Mouse (Mus musculus) midbrain, embryonic 10.5 days (tissue): ENCODE results near the gene 1700042G07Rik. TPM values are rescaled to one million over a fixed set of nuclear protein-coding genes. Genes with fewer than 3 reads are reported as not detected.
"Not testable (repeated sequence)": the region's sequence is repeated elsewhere in the genome, so short reads cannot be mapped to it uniquely, and the experiment has no call there.

Experiments
- DNase-seq: peaks from one replicate; pipeline ENCODE4 v3.0.0-alpha.2; 2017; ENCODE audit warnings: low spot score
- H3K27ac ChIP-seq: fragments of 300-500 bp; sonication (generic); replicated peaks from 2 replicates; pipeline ENCODE4 v1.5.1; 2016; ENCODE audit warnings: mild to moderate bottlenecking
- H3K27me3 ChIP-seq: fragments of 300-500 bp; sonication (generic); 2 replicates; pipeline ENCODE4 v1.6.1; 2016; ENCODE audit warnings: low read depth, mild to moderate bottlenecking; ENCODE audit not compliant: poor library complexity, severe bottlenecking
- H3K36me3 ChIP-seq: fragments of 300-500 bp; sonication (generic); 2 replicates; pipeline ENCODE4 v1.6.1; 2016; ENCODE audit warnings: mild to moderate bottlenecking, moderate library complexity
- H3K4me1 ChIP-seq: fragments of 300-500 bp; sonication (generic); 2 replicates; pipeline ENCODE4 v1.6.1; 2016
- H3K4me3 ChIP-seq: fragments of 300-500 bp; sonication (generic); 2 replicates; pipeline ENCODE4 v1.5.1; 2016; ENCODE audit warnings: mild to moderate bottlenecking, moderate library complexity
- H3K9me3 ChIP-seq: fragments of 300-500 bp; sonication (generic); replicated peaks from 2 replicates; pipeline ENCODE4 v1.6.1; 2016; ENCODE audit warnings: mild to moderate bottlenecking
- WGBS: fragments of 180-500 bp; shearing (Covaris S2); methylation state at CpG from one replicate; pipeline ENCODE4 v1.1.7; 2016; 5-methylcytosine and 5-hydroxymethylcytosine counted together
- polyA plus RNA-seq: library from polyadenylated mRNA; unstranded; fragments of >200 nt; fragmentation: Nextera tagmentation; extraction: Ambion mirVana; gene quantifications from 2 replicates; pipeline ENCODE4 v1.2.1, GENCODE M21; 2016

The 1700042G07Rik gene
- polyA plus RNA-seq, 1 experiment from 2014 or later = not detected

DNA sequence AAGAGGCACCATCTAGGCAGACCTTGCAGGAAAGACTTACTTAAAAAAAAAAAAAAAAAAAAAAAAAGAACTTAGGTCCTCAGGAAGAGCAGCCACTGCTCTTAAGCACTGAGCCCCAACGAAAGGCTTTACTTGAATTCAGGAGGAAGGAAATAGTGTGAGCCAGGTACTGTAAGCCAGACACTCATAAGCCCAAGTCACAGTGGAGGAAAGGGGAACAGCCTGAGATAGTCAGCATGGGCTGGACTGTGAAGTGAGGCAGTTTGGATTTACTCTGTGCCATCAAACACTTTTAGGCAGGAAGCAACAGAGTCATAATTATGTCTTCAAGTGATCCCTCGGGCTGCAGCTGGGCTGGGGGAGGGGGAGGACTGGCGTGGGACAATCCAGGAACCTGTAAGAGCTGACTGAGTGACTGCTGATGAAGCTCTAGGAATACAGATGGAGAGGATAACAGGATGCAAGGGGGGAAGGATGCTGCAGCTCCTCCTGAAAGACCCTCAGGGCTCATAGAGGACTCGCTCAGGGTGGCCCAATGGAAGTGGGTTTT lies 19.2 kb downstream of the 1700042G07Rik start:
- Histone ChIP-seq H3K4me3 (no peak overlapping the region), H3K4me1 (no peaks in the 10 kb centered on the region), H3K36me3 (no peaks in the 10 kb centered on the region), H3K9me3 (no peaks in the 10 kb centered on the region), H3K27ac (no peak overlapping the region), H3K27me3 (no peaks in the 10 kb centered on the region)
- no peak for DNase-seq
- 63% methylated on average over 4 of the region's 4 CpGs for WGBS

- Histone ChIP-seq H3K27me3 (no peaks in the 10 kb centered on the region), H3K9me3 (no peaks in the 10 kb centered on the region), H3K36me3 (no peaks in the 10 kb centered on the region), H3K27ac (no peak overlapping the region), H3K4me3 (no peak overlapping the region), H3K4me1 (no peaks in the 10 kb centered on the region)
- DNase-seq = no peak
- 79% methylated on average over 9 of the region's 9 CpGs for WGBS
Measured at GRCm38 (mm10) chr4:116193583-116194383, 20.6 kb downstream of the 1700042G07Rik start.

- Histone ChIP-seq H3K27ac (no peak overlapping the region), H3K4me1 (no peaks in the 10 kb centered on the region), H3K9me3 (no peaks in the 10 kb centered on the region), H3K4me3 (no peak overlapping the region), H3K36me3 (no peaks in the 10 kb centered on the region), H3K27me3 (no peaks in the 10 kb centered on the region)
- no peak for DNase-seq
- WGBS = 90% methylated on average over 2 of the region's 2 CpGs
Measured at GRCm38 (mm10) chr4:116198422-116198821, 25.2 kb downstream of the 1700042G07Rik start.

GRCm38 (mm10) chr4:116204422-116204821 lies 31.2 kb downstream of the 1700042G07Rik start:
- 75% methylated on average over 3 of the region's 3 CpGs for WGBS
- Histone ChIP-seq H3K4me3 (no peak overlapping the region), H3K27me3 (no peaks in the 10 kb centered on the region)

DNA sequence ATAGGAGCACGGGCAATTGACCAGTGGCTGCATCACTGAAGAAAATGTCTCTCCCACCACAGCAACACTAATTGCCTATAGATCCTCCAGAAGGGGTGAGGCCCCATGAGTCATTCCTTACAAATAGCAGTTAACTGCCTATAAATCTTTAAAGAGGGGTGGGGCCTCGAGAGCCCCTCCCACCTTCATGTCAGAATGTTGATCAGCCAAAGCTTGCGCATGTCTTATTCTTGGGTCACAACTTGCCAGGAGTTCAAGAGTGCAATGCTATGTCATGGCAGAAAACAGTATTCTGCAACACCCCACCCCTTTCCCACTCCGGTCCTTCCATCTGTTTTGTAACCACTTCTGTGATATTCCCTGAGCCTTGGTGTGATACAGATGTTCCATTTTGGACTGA lies 33.4 kb downstream of the 1700042G07Rik start:
- Histone ChIP-seq H3K9me3 (no peaks in the 10 kb centered on the region), H3K36me3 (no peaks in the 10 kb centered on the region), H3K27me3 (no peaks in the 10 kb centered on the region), H3K27ac (no peak overlapping the region), H3K4me3 (no peak overlapping the region), H3K4me1 (no peaks in the 10 kb centered on the region)
- no peak for DNase-seq
- WGBS = 92% methylated on average over 4 of the region's 4 CpGs

More at GRCm38 (mm10) chr4:116204422-116204821, 31.2 kb downstream of the 1700042G07Rik start:
- DNase-seq = no peak
- Histone ChIP-seq H3K27ac (no peak overlapping the region), H3K9me3 (no peaks in the 10 kb centered on the region), H3K4me1 (no peaks in the 10 kb centered on the region), H3K36me3 (no peaks in the 10 kb centered on the region)

- Histone ChIP-seq H3K4me1 (no peaks in the 10 kb centered on the region), H3K27me3 (no peaks in the 10 kb centered on the region), H3K27ac (no peak overlapping the region), H3K9me3 (no peaks in the 10 kb centered on the region), H3K4me3 (no peak overlapping the region), H3K36me3 (no peaks in the 10 kb centered on the region)
- 75% methylated on average over 1 of the region's 1 CpGs for WGBS
- DNase-seq = no peak
Measured at GRCm38 (mm10) chr4:116208891-116209290, 35.7 kb downstream of the 1700042G07Rik start.

GRCm38 (mm10) chr4:116215895-116216605 lies 42.9 kb downstream of the 1700042G07Rik start:
- no peak for DNase-seq
- H3K27me3 ChIP-seq = no peaks in the 10 kb centered on the region
- no peaks in the 10 kb centered on the region for H3K9me3 ChIP-seq
- no peak overlapping the region for H3K4me3 ChIP-seq
- no peak overlapping the region for H3K27ac ChIP-seq
- 93% methylated on average over 2 of the region's 2 CpGs for WGBS
- peaks cover 20% of the 10 kb centered on the region for H3K4me1 ChIP-seq
- no peaks in the 10 kb centered on the region for H3K36me3 ChIP-seq

- no peak overlapping the region for H3K4me3 ChIP-seq
- no peaks in the 10 kb centered on the region for H3K9me3 ChIP-seq
- H3K36me3 ChIP-seq = no peaks in the 10 kb centered on the region
- H3K27ac ChIP-seq = no peak overlapping the region
- H3K27me3 ChIP-seq = no peaks in the 10 kb centered on the region
- no peak for DNase-seq
- H3K4me1 ChIP-seq = peaks cover 20% of the 10 kb centered on the region
- WGBS = 83% methylated on average over 2 of the region's 2 CpGs
Measured at GRCm38 (mm10) chr4:116217046-116217445, 43.9 kb downstream of the 1700042G07Rik start.

DNA sequence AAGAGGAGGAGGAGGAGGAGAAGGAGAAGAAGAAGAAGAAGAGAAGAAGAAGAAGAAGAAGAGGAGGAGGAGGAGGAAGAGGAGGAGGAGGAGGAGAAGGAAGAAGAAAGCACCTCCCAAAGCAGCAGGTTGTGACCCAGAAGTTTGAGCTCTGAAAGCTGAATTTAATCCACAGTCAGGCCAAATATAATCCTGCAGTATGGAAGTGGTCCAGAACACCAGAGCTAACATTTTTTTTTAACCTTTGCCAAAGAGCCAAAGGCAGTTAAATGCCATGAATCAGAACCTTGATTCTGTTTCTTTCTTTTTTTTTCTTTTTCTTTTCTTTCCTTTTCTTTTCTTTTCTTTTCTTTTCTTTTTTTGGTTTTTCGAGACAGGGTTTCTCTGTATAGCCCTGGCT lies 44.5 kb downstream of the 1700042G07Rik start:
- not testable (repeated sequence) for H3K27me3 ChIP-seq, DNase-seq, H3K4me3 ChIP-seq, H3K27ac ChIP-seq, H3K9me3 ChIP-seq, H3K36me3 ChIP-seq
- peaks cover 20% of the 10 kb centered on the region for H3K4me1 ChIP-seq
- WGBS = 90% methylated on average over 1 of the region's 1 CpGs

DNA sequence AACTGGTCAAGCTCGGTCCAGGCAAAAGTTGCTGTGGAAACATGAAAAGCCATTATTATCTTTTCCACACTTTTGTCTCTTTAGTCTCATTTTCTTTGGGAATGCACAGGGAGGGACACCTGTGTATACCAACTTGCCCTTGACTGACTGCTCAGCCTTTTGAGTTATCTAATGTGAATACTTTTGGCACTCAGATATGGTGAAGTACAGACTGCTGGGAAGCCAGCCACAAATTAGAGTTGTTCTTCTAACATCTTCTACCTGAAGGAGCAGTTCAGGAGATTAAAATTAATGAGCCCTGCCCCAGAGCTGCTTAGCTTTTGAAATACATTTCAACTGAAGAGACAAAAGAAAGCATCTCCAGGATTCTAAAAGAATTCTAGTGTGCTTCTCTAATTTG lies 45.9 kb downstream of the 1700042G07Rik start:
- H3K27me3 ChIP-seq = no peaks in the 10 kb centered on the region
- WGBS = 85% methylated on average over 1 of the region's 1 CpGs
- DNase-seq = no peak
- no peaks in the 10 kb centered on the region for H3K9me3 ChIP-seq
- H3K4me1 ChIP-seq = peaks cover 24% of the 10 kb centered on the region
- no peaks in the 10 kb centered on the region for H3K36me3 ChIP-seq
- H3K4me3 ChIP-seq = no peak overlapping the region
- peak overlapping the region; percentile 99; the same call in 1 of the 2 replicates for H3K27ac ChIP-seq

DNA sequence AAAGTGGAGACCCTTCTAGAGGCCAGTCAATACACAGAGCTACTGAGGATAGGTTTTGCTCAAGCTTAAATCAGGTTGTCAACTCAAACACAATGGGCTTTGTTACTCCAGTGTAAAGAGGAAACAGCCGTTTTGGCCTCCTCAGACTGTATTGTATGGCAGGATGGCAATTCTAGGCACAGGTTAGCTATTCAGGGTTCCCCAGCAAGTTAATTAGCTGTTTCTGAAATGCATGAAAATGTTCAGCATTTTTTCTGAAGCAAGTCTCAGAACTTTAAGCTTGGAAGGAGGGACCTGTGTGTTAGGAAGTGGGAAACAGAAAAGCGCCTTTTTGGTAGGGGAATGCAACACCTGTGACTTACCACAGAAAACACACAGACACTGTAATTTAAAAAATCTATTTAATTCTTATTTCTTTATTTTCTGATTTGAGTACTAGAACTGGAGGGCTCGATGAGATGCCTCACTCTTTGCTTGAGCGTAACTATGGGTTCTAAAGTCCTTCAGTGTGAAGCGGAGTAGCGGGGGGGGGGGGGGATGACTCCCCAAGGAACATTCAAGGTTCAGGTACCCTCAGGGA lies 47.0 kb downstream of the 1700042G07Rik start:
- Histone ChIP-seq H3K36me3 (no peaks in the 10 kb centered on the region), H3K27ac (peak overlapping the region; percentile 99), H3K27me3 (no peaks in the 10 kb centered on the region), H3K4me3 (peak overlapping the region; percentile 78), H3K9me3 (no peaks in the 10 kb centered on the region), H3K4me1 (peaks cover 24% of the 10 kb centered on the region)
- WGBS = 4% methylated on average over 6 of the region's 6 CpGs
- peak; percentile 16 for DNase-seq

DNA sequence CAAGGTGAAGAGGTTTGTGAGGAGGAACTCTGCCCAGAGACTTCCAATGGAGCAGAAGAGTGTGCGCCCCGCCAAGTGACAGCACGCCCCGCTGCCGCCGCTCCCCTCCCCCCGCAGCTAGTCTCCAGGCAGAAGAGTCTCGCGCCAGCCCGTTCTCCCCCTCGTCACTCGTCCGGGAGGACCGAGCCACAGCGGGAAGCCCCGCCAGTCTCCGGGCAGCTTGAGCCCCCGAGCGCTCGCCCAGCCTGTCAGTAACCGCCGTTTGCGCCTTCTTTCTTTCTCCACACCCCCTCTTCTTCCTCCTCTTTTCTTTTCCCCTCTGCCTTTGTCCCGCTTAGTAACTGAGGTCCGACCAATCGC lies 47.6 kb downstream of the 1700042G07Rik start:
- WGBS = under 1% methylated on average over 26 of the region's 26 CpGs
- no peak for DNase-seq

More for the DNA sequence above, 47.6 kb downstream of the 1700042G07Rik start:
- Histone ChIP-seq H3K27ac (peak overlapping the region; percentile 99), H3K36me3 (no peaks in the 10 kb centered on the region), H3K4me3 (peak overlapping the region; percentile 78), H3K4me1 (peaks cover 24% of the 10 kb centered on the region), H3K27me3 (no peaks in the 10 kb centered on the region), H3K9me3 (no peaks in the 10 kb centered on the region)
